Mouse (Mus musculus): ENCODE data around the gene Trim2. TPM values are rescaled to one million over a fixed set of nuclear protein-coding genes. Genes with fewer than 3 reads are reported as not detected.

Trim2 gene
- polyA plus RNA-seq, 1 experiment from 2014 or later = 136 TPM

DNA sequence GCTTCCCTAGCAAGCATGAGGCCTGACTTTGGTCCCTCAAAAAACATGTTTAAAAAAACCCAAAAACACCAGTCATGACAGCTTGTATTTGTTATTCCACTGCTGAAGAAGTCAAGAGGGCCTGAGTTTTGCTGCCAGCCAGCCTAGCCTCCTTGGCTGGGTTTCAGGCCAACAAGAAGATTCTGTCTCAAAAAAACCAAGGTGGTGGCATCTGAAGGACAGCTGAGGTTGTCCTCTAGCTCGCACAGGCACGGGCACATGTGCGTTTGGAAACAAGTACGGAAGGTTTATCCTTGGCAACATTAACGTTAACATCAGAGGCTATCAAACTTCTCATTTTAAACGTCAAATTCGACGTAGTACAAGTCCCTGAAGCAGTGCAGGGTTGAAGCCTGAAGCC is 79.0 kb downstream of the Trim2 start:
- Histone ChIP-seq H3K27me3 (ENCODE audit: control insufficient read depth, insufficient read depth, low read length) (no peaks in the 10 kb centered on the region), H3K9me3 (ENCODE audit: control insufficient read depth, low read length) (no peaks in the 10 kb centered on the region), H3K9ac (no peak overlapping the region), H3K4me2 (replicated peaks) (peak overlapping the region; percentile 23; the same call in 1 of the 2 replicates), H3K4me3 (replicated peaks; ENCODE audit: low read length) (no peak overlapping the region), H3K36me3 (replicated peaks; ENCODE audit: control insufficient read depth, insufficient read depth) (no peaks in the 10 kb centered on the region), H3K4me1 (replicated peaks; ENCODE audit: control insufficient read depth, insufficient read depth, low read length) (peaks cover 15% of the 10 kb centered on the region; the same call in 1 of the 2 replicates), H3K27ac (0 out of 2 replicates have a peak overlapping the region, but pooled peaks have one; percentile 10)
- ATAC-seq (ENCODE audit: low FRiP score) (no peak), DNase-seq (ENCODE audit: low spot score) (no peak)
- 42% methylated on average over 8 of the region's 8 CpGs for WGBS

DNA sequence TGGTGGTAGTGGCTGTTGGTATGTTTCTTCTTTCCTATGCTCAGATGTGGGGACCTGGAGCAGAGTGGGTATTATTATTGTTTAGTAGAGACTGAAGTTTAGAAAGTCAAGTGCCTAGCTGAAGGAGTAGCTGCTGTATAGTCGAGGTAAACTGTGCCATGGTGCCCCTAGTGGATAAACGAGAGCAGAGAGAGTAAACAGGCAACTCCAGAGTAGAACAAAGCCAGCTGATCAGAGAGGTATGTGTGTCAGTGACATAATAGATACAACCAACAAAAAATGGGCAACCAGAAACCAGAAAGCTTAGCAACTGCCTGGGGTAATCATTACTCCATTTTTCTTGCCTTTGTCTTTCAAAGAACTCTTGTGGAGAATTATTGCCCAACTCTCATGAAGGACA is 81.7 kb downstream of the Trim2 start:
- H3K9ac ChIP-seq = no peak overlapping the region
- DNase-seq (ENCODE audit: low spot score) (no peak), ATAC-seq (ENCODE audit: low FRiP score) (no peak)
- no peaks in the 10 kb centered on the region for H3K36me3 ChIP-seq (replicated peaks; ENCODE audit: control insufficient read depth, insufficient read depth)
- H3K27ac ChIP-seq = no peak overlapping the region
- H3K4me2 ChIP-seq (replicated peaks) = no peak overlapping the region
- no peaks in the 10 kb centered on the region for H3K9me3 ChIP-seq (ENCODE audit: control insufficient read depth, low read length)
- no peaks in the 10 kb centered on the region for H3K27me3 ChIP-seq (ENCODE audit: control insufficient read depth, insufficient read depth, low read length)
- no peak overlapping the region for H3K4me3 ChIP-seq (replicated peaks; ENCODE audit: low read length)
- WGBS = 13% methylated on average over 2 of the region's 2 CpGs
- H3K4me1 ChIP-seq (replicated peaks; ENCODE audit: control insufficient read depth, insufficient read depth, low read length) = peaks cover 15% of the 10 kb centered on the region; the same call in 1 of the 2 replicates

DNA sequence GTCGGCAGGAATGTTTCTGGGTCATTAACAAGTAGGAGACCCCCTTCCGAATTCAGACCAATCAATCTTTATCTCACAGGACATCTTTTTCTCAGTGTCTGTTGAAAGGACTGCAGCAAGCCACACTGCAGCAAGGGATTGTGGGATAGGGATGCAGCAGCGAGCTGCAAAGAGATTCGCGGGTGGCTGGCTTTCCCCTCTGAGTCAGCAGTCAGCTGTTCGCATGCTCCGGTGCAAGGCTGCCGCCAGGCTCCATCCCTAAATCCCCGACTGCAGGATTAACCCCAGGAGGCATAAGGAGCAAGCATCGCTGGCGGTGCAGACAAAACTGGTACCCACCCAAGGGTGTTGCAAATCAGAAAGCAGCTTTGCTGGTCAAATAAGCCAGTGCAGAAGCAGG is 85.9 kb downstream of the Trim2 start:
- H3K4me2 ChIP-seq (replicated peaks) = peak overlapping the region; percentile 58
- peak overlapping the region; percentile 69 for H3K9ac ChIP-seq
- no peaks in the 10 kb centered on the region for H3K9me3 ChIP-seq (ENCODE audit: control insufficient read depth, low read length)
- no peaks in the 10 kb centered on the region for H3K36me3 ChIP-seq (replicated peaks; ENCODE audit: control insufficient read depth, insufficient read depth)
- peak overlapping the region; percentile 93 for H3K27ac ChIP-seq
- H3K4me3 ChIP-seq (replicated peaks; ENCODE audit: low read length) = peak overlapping the region; percentile 43
- under 1% methylated on average over 11 of the region's 11 CpGs for WGBS
- no peaks in the 10 kb centered on the region for H3K27me3 ChIP-seq (ENCODE audit: control insufficient read depth, insufficient read depth, low read length)
- DNase-seq (ENCODE audit: low spot score) (peak; percentile 81), ATAC-seq (ENCODE audit: low FRiP score) (peak; percentile 84)
- peaks cover 44% of the 10 kb centered on the region for H3K4me1 ChIP-seq (replicated peaks; ENCODE audit: control insufficient read depth, insufficient read depth, low read length)

DNA sequence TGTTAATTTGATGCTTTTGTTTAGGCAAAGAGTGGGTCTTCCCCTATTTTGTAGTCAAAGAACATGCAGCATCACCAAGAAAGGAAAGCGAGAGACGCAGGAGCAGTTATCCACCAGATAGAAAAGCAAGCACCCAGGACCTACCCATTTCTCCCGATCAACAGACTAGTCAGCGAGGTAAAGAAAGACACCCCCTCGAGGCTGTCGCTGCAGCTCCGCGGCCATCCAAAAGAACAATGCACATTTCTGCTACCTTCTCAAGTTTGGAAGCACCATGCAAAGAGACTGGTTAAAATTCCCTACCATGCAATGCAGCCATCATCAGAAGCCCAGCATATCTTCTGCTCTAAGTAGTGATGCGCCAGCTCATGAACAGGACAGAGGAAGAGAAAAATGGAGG is 86.4 kb downstream of the Trim2 start:
- H3K4me1 ChIP-seq (replicated peaks; ENCODE audit: control insufficient read depth, insufficient read depth, low read length) = peaks cover 48% of the 10 kb centered on the region
- DNase-seq (ENCODE audit: low spot score) (no peak), ATAC-seq (ENCODE audit: low FRiP score) (peak; percentile 22)
- H3K4me3 ChIP-seq (replicated peaks; ENCODE audit: low read length) = peak overlapping the region; percentile 43
- WGBS = 0% methylated on average over 9 of the region's 9 CpGs
- H3K36me3 ChIP-seq (replicated peaks; ENCODE audit: control insufficient read depth, insufficient read depth) = no peaks in the 10 kb centered on the region
- no peaks in the 10 kb centered on the region for H3K9me3 ChIP-seq (ENCODE audit: control insufficient read depth, low read length)
- peak overlapping the region; percentile 69 for H3K9ac ChIP-seq
- H3K27ac ChIP-seq = peak overlapping the region; percentile 93
- no peaks in the 10 kb centered on the region for H3K27me3 ChIP-seq (ENCODE audit: control insufficient read depth, insufficient read depth, low read length)
- H3K4me2 ChIP-seq (replicated peaks) = peak overlapping the region; percentile 58

DNA sequence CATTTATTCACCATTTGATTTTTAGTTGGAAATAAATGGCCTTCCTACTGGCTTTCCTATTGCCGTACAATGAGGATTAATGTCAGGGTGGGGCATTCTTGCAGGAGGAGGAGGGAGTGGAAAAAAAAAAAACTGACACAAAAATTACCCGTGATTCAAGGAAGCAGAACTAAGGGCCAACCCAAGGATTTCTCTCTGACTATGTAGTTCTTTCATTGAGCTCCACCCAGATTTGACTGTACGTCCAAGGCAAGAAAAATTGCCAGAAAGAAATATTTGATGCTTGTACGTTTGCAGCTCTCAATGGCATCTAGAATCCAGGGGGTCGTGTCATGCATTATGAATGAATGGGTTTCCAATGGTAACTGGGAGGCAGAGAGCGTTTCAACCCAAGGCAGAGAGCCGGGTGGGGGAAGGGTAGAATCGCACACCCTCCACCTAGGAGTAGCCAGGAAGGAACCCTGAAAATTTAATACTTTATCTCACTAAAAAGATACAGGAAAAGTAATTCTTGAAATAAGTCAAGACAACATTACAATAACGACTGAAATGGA is 86.9 kb downstream of the Trim2 start:
- peak overlapping the region; percentile 58 for H3K4me2 ChIP-seq (replicated peaks)
- H3K9ac ChIP-seq = peak overlapping the region; percentile 69
- peak; percentile 72 for DNase-seq (ENCODE audit: low spot score)
- no peaks in the 10 kb centered on the region for H3K36me3 ChIP-seq (replicated peaks; ENCODE audit: control insufficient read depth, insufficient read depth)
- peak; percentile 66; the same call in 1 of the 2 replicates for ATAC-seq (ENCODE audit: low FRiP score)
- peaks cover 54% of the 10 kb centered on the region for H3K4me1 ChIP-seq (replicated peaks; ENCODE audit: control insufficient read depth, insufficient read depth, low read length)
- no peaks in the 10 kb centered on the region for H3K9me3 ChIP-seq (ENCODE audit: control insufficient read depth, low read length)
- H3K27me3 ChIP-seq (ENCODE audit: control insufficient read depth, insufficient read depth, low read length) = no peaks in the 10 kb centered on the region
- H3K27ac ChIP-seq = peak overlapping the region; percentile 93
- peak overlapping the region; percentile 43 for H3K4me3 ChIP-seq (replicated peaks; ENCODE audit: low read length)
- 3% methylated on average over 9 of the region's 9 CpGs for WGBS

DNA sequence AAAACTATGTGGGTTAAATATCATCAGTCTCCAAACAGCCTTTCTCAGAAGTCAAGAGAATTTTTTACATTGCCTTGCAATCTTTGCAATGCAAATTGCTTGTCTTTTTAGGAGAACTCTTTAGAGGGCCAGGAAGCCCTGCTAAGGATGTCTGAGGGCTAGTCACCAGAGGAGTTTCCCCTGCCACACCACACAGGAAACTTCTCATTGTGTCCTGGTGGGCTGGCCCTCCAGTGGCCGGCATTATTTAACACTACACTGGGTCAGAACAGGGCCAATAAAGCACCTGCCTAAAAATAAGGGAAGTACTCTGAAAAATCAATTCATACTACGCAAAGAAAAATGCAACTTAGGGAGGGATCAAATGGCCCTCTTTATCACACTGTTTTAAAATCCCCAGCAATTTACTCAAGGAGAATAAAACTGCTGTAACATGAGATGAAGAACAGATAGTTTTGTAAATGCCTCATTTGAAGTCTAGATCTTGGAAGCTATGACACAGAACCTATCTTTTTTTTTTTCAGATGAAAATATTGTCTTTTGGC is 87.4 kb downstream of the Trim2 start:
- WGBS = 6% methylated on average over 2 of the region's 2 CpGs
- Histone ChIP-seq H3K4me1 (replicated peaks; ENCODE audit: control insufficient read depth, insufficient read depth, low read length) (peaks cover 59% of the 10 kb centered on the region), H3K36me3 (replicated peaks; ENCODE audit: control insufficient read depth, insufficient read depth) (no peaks in the 10 kb centered on the region), H3K4me3 (replicated peaks; ENCODE audit: low read length) (peak overlapping the region; percentile 43), H3K9me3 (ENCODE audit: control insufficient read depth, low read length) (no peaks in the 10 kb centered on the region), H3K27me3 (ENCODE audit: control insufficient read depth, insufficient read depth, low read length) (no peaks in the 10 kb centered on the region), H3K9ac (peak overlapping the region; percentile 69), H3K27ac (peak overlapping the region; percentile 93), H3K4me2 (replicated peaks) (peak overlapping the region; percentile 58)
- ATAC-seq (ENCODE audit: low FRiP score) = no peak
- DNase-seq (ENCODE audit: low spot score) = no peak

DNA sequence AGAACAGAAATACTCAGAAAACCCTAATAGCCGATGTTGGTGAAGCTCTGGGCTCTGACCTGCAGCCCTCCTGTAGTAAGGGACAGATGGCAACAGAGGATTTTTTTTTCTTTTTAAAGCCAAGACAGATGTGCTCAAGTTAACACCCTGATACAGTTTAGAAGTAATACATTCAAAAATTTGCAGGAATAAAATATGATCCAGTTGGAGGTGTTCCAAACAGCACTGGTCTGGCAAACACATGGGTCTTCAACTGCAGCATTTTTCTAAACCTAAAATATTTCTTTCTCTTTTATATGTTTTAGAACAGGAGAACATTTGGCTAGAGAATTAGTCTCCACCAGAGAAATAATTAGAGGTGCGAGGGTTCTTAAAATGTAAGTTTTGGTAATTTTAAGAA is 88.2 kb downstream of the Trim2 start:
- no peak for DNase-seq (ENCODE audit: low spot score)
- no peaks in the 10 kb centered on the region for H3K36me3 ChIP-seq (replicated peaks; ENCODE audit: control insufficient read depth, insufficient read depth)
- no peaks in the 10 kb centered on the region for H3K27me3 ChIP-seq (ENCODE audit: control insufficient read depth, insufficient read depth, low read length)
- H3K9me3 ChIP-seq (ENCODE audit: control insufficient read depth, low read length) = no peaks in the 10 kb centered on the region
- ATAC-seq (ENCODE audit: low FRiP score) = no peak
- peak overlapping the region; percentile 43 for H3K4me3 ChIP-seq (replicated peaks; ENCODE audit: low read length)
- H3K9ac ChIP-seq = peak overlapping the region; percentile 69
- peak overlapping the region; percentile 58 for H3K4me2 ChIP-seq (replicated peaks)
- peaks cover 65% of the 10 kb centered on the region for H3K4me1 ChIP-seq (replicated peaks; ENCODE audit: control insufficient read depth, insufficient read depth, low read length)
- WGBS = 45% methylated on average over 2 of the region's 2 CpGs
- 0 out of 2 replicates have a peak overlapping the region, but pooled peaks have one; percentile 93 for H3K27ac ChIP-seq

DNA sequence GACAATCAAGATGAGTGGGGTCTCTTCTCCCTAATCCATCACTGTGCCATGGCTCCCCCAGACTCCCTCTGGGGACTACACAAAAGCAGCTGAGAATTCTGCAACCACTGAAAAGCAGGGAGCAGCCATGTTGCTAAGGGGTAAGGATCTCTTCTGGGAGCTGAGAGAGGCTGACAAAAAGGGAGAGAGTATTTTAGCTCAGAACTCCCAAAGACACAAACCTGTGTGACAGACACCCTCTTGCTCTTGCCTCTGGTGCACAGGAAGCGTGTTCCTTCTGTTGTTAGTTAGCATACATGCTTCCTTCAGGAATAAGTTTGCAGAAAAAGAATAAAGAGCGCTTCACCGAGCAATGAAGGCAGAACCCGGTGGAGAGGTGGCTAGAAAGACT is 88.7 kb downstream of the Trim2 start:
- Histone ChIP-seq H3K9me3 (ENCODE audit: control insufficient read depth, low read length) (no peaks in the 10 kb centered on the region), H3K36me3 (replicated peaks; ENCODE audit: control insufficient read depth, insufficient read depth) (no peaks in the 10 kb centered on the region), H3K27ac (peak overlapping the region; percentile 56), H3K4me1 (replicated peaks; ENCODE audit: control insufficient read depth, insufficient read depth, low read length) (peaks cover 70% of the 10 kb centered on the region), H3K27me3 (ENCODE audit: control insufficient read depth, insufficient read depth, low read length) (no peaks in the 10 kb centered on the region), H3K9ac (peak overlapping the region; percentile 69), H3K4me3 (replicated peaks; ENCODE audit: low read length) (peak overlapping the region; percentile 43), H3K4me2 (replicated peaks) (peak overlapping the region; percentile 58)
- DNase-seq (ENCODE audit: low spot score) = no peak
- ATAC-seq (ENCODE audit: low FRiP score) = no peak
- WGBS = 32% methylated on average over 4 of the region's 4 CpGs

DNA sequence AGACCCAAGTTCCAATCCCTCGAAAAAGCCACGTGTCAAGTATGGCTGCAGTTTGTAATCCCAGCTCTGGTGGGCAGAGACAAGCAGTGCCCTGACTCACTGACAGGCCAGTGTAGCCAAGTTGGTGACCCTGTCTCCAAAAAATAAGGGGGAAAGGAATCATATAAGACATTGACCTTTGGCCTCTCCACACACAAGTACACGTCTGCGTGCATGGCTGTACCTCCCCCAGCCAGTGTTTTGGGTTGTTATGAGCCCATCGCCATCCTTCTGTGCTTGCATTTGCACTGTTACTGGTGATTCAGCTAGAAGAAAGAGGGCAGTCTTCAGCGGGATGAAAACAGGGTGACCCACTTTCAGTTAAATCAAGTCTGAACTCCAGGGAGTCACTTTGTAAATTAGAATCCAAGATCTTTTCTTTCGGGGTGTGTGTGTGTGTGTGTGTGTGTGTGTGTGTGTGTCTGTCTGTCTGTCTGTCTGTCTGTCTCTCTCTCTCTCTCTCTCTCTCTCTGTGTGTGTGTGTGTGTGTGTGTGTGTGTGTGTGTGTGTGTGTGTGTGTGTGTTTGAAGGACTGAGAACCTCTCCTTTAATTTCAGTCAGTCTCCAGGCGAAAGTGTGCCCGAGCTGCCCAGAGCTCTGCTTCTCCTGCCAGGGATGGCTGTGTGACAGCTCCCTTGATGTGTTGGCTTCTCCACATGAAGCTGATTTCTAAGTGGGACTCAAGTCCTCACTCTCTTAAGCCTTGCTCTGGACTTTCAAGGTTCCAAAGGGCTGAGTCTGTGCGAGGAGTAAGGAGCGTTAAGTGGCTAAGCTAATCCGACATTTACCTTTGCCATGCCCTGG is 89.3 kb downstream of the Trim2 start:
- H3K27ac ChIP-seq = peak overlapping the region; percentile 56; the same call in 1 of the 2 replicates
- ATAC-seq (ENCODE audit: low FRiP score) (no peak), DNase-seq (ENCODE audit: low spot score) (no peak)
- H3K4me3 ChIP-seq (replicated peaks; ENCODE audit: low read length) = peak overlapping the region; percentile 43
- no peaks in the 10 kb centered on the region for H3K27me3 ChIP-seq (ENCODE audit: control insufficient read depth, insufficient read depth, low read length)
- no peaks in the 10 kb centered on the region for H3K36me3 ChIP-seq (replicated peaks; ENCODE audit: control insufficient read depth, insufficient read depth)
- peaks cover 76% of the 10 kb centered on the region for H3K4me1 ChIP-seq (replicated peaks; ENCODE audit: control insufficient read depth, insufficient read depth, low read length)
- peak overlapping the region; percentile 69 for H3K9ac ChIP-seq
- no peaks in the 10 kb centered on the region for H3K9me3 ChIP-seq (ENCODE audit: control insufficient read depth, low read length)
- WGBS = 44% methylated on average over 12 of the region's 12 CpGs
- H3K4me2 ChIP-seq (replicated peaks) = peak overlapping the region; percentile 58

Data from hindbrain, embryonic 14.5 days (tissue).